Mouse (Mus musculus): ENCODE measurements around the gene Plekhs1. TPM values are rescaled to one million over a fixed set of nuclear protein-coding genes. Genes with fewer than 3 reads are reported as not detected.

Gene Plekhs1
- total and polyA plus RNA-seq, 3 experiments, result 0.84 to 0.85 TPM; not detected in 1

GRCm38 (mm10) chr19:56439072-56439434 lies 22.4 kb upstream of the Plekhs1 start (continued):
- TF ChIP-seq POLR2A (IDR thresholded peaks at IDR 0.05; ENCODE audit: control insufficient read depth in 1 of 2, insufficient read depth in 1 of 2, low read depth in 1 of 2, low read length in 2 of 2, poor library complexity in 1 of 2), result peak in 1 of 2 experiments; percentile 52; a peak in 2 of 4 replicates
- peak; percentile 18; the same call in 1 of the 2 replicates for TF ChIP-seq NELFE (IDR thresholded peaks at IDR 0.05; ENCODE audit: low read depth, low read length)
- TF ChIP-seq MXI1 (IDR thresholded peaks at IDR 0.05; ENCODE audit: low read depth, low read length), result peak; percentile 88
- TF ChIP-seq SIN3A (IDR thresholded peaks at IDR 0.05; ENCODE audit: low read length), result peak; percentile 97
- peak; percentile 69; the same call in 1 of the 2 replicates for TF ChIP-seq JUND (IDR thresholded peaks at IDR 0.05; ENCODE audit: low read depth, low read length)
- TF ChIP-seq CTCF (IDR thresholded peaks at IDR 0.05 in 2 of 3, conservative IDR thresholded peaks at IDR 0.05 in 1 of 3; ENCODE audit: control insufficient read depth in 1 of 3, insufficient read depth in 1 of 3, low read depth in 2 of 3, low read length in 3 of 3, poor library complexity in 1 of 3, severe bottlenecking in 1 of 3), result no peak; a peak in 1 of 6 replicates
- TF ChIP-seq MAFK (IDR thresholded peaks at IDR 0.05; ENCODE audit: borderline replicate concordance, low read depth, low read length), result peak; percentile 79; the same call in 1 of the 2 replicates
- TF ChIP-seq RAD21 (IDR thresholded peaks at IDR 0.05; ENCODE audit: low read depth, low read length), result no peak; the same call in 1 of the 2 replicates
- TF ChIP-seq CHD1 (IDR thresholded peaks at IDR 0.05; ENCODE audit: low read depth, low read length), result no peak
- peak; percentile 91 for TF ChIP-seq RCOR1 (IDR thresholded peaks at IDR 0.05; ENCODE audit: low read depth, low read length)
- TF ChIP-seq ZMIZ1 (IDR thresholded peaks at IDR 0.05; ENCODE audit: low read depth, low read length), result peak; percentile 77; the same call in 1 of the 2 replicates
- TF ChIP-seq POLR2AphosphoS2 (IDR thresholded peaks at IDR 0.05; ENCODE audit: low read length), result peak; percentile 87
- peak; percentile 92 for TF ChIP-seq MAX (IDR thresholded peaks at IDR 0.05; ENCODE audit: low read length)
- peak; percentile 80 for TF ChIP-seq HCFC1 (IDR thresholded peaks at IDR 0.05; ENCODE audit: low read depth, low read length)

GRCm38 (mm10) chr19:56443445-56443844 lies 18.0 kb upstream of the Plekhs1 start:
- no peak for DNase-seq (ENCODE audit: low read depth, low spot score)
- no peaks in the 10 kb centered on the region for H3K27me3 ChIP-seq (ENCODE audit: control insufficient read depth in 1 of 2, insufficient read depth in 2 of 2, low read length in 2 of 2)
- H3K4me1 ChIP-seq (ENCODE audit: control insufficient read depth in 1 of 2, insufficient read depth in 2 of 2, low read length in 2 of 2), result peaks cover 11 to 15% of the 10 kb centered on the region in 2 experiments
- H3K36me3 ChIP-seq (ENCODE audit: control insufficient read depth in 1 of 2, insufficient read depth in 2 of 2, low read length in 2 of 2), result peaks cover 2 to 18% of the 10 kb centered on the region in 2 experiments
- TF ChIP-seq SIN3A (IDR thresholded peaks at IDR 0.05; ENCODE audit: low read length) (no peak), KAT2A (conservative IDR thresholded peaks at IDR 0.05; ENCODE audit: low read depth, low read length) (no peak), ELF1 (IDR thresholded peaks at IDR 0.05; ENCODE audit: low read depth, low read length) (no peak), GATA1 (IDR thresholded peaks at IDR 0.05; ENCODE audit: low read depth, low read length) (no peak), MXI1 (IDR thresholded peaks at IDR 0.05; ENCODE audit: low read depth, low read length) (no peak), NELFE (IDR thresholded peaks at IDR 0.05; ENCODE audit: low read depth, low read length) (no peak), ZNF384 (IDR thresholded peaks at IDR 0.05; ENCODE audit: low read depth, low read length) (no peak), POLR2AphosphoS5 (IDR thresholded peaks at IDR 0.05; ENCODE audit: borderline replicate concordance, low read depth, low read length) (no peak)
- H3K27ac ChIP-seq (ENCODE audit: control insufficient read depth, low read depth, low read length), result no peak overlapping the region
- no peaks in the 10 kb centered on the region for H3K9me3 ChIP-seq (replicated peaks; ENCODE audit: insufficient read depth, low read length)
- H3K79me2 ChIP-seq (ENCODE audit: control insufficient read depth, insufficient read depth, low read length, poor library complexity), result no peaks in the 10 kb centered on the region
- H3K9ac ChIP-seq (ENCODE audit: control insufficient read depth, low read depth, low read length, poor library complexity, severe bottlenecking), result no peak overlapping the region
- no peak overlapping the region for H3K4me3 ChIP-seq (ENCODE audit: control insufficient read depth in 1 of 2, insufficient read depth in 1 of 2, low read depth in 2 of 2, low read length in 2 of 2)

- Histone ChIP-seq H3K27me3 (ENCODE audit: control insufficient read depth in 1 of 2, insufficient read depth in 2 of 2, low read length in 2 of 2) (no peaks in the 10 kb centered on the region), H3K9ac (ENCODE audit: control insufficient read depth, low read depth, low read length, poor library complexity, severe bottlenecking) (no peak overlapping the region), H3K36me3 (ENCODE audit: control insufficient read depth in 1 of 2, insufficient read depth in 2 of 2, low read length in 2 of 2) (0 out of 4 replicates have a peak, but pooled peaks cover 0 to 2% of the 10 kb centered on the region in 2 experiments), H3K79me2 (ENCODE audit: control insufficient read depth, insufficient read depth, low read length, poor library complexity) (no peaks in the 10 kb centered on the region), H3K9me3 (replicated peaks; ENCODE audit: insufficient read depth, low read length) (no peaks in the 10 kb centered on the region), H3K4me1 (ENCODE audit: control insufficient read depth in 1 of 2, insufficient read depth in 2 of 2, low read length in 2 of 2) (no peaks in the 10 kb centered on the region), H3K27ac (ENCODE audit: control insufficient read depth, low read depth, low read length) (no peak overlapping the region), H3K4me3 (ENCODE audit: control insufficient read depth in 1 of 2, insufficient read depth in 1 of 2, low read depth in 2 of 2, low read length in 2 of 2) (no peak overlapping the region)
- TF ChIP-seq ZC3H11A (IDR thresholded peaks at IDR 0.05; ENCODE audit: low read depth, low read length), result peak; percentile 68
- peak; percentile 20 to 37 (median 29); a peak in 4 of 6 replicates for TF ChIP-seq CTCF (IDR thresholded peaks at IDR 0.05 in 2 of 3, conservative IDR thresholded peaks at IDR 0.05 in 1 of 3; ENCODE audit: control insufficient read depth in 1 of 3, insufficient read depth in 1 of 3, low read depth in 2 of 3, low read length in 3 of 3, poor library complexity in 1 of 3, severe bottlenecking in 1 of 3)
- TF ChIP-seq POLR2A (IDR thresholded peaks at IDR 0.05; ENCODE audit: control insufficient read depth in 1 of 2, insufficient read depth in 1 of 2, low read depth in 1 of 2, low read length in 2 of 2, poor library complexity in 1 of 2), result no peak
- no peak for TF ChIP-seq USF1 (IDR thresholded peaks at IDR 0.05; ENCODE audit: low read depth, low read length)
- TF ChIP-seq RAD21 (IDR thresholded peaks at IDR 0.05; ENCODE audit: low read depth, low read length), result peak; percentile 52
- TF ChIP-seq SMC3 (IDR thresholded peaks at IDR 0.05; ENCODE audit: low read depth, low read length), result peak; percentile 55
- no peak for TF ChIP-seq ZKSCAN1 (IDR thresholded peaks at IDR 0.05; ENCODE audit: low read depth, low read length)
- no peak for TF ChIP-seq MAFK (IDR thresholded peaks at IDR 0.05; ENCODE audit: borderline replicate concordance, low read depth, low read length)
- no peak for TF ChIP-seq MAZ (IDR thresholded peaks at IDR 0.05; ENCODE audit: low read depth, low read length)
- no peak for DNase-seq (ENCODE audit: low read depth, low spot score)
Observed at GRCm38 (mm10) chr19:56448784-56449183, 12.7 kb upstream of the Plekhs1 start.
